Mouse (Mus musculus) cerebellum, adult 9-11 months (tissue): ENCODE measurements around the gene Gm5168.
"Not testable (repeated sequence)": the region's sequence is repeated elsewhere in the genome, so short reads cannot be mapped to it uniquely, and the experiment has no call there.

Experiments used
- DNase-seq: peaks from one replicate; pipeline ENCODE4 v3.0.0; 2022

The Gm5168 gene

GRCm38 (mm10) chrX:26050941-26051340 lies at the start of gene Gm5168:
TSS of gene Gm5168 (minus strand) at chrX:26051041.
- not testable (repeated sequence) for DNase-seq
